Mouse (Mus musculus) MEL (cell line): Measurements from ENCODE around the gene Spata17. TPM values are rescaled to one million over a fixed set of nuclear protein-coding genes. Genes with fewer than 3 reads are reported as not detected.

Experiments
- DNase-seq: peaks from one replicate; pipeline ENCODE4 v3.0.0; 2011; ENCODE audit warnings: low read depth, low spot score
- H3K27ac ChIP-seq: 2 replicates; pipeline ENCODE4 v1.5.1; 2012; ENCODE audit warnings: low read depth, mild to moderate bottlenecking, control low read depth, low read length, moderate library complexity; ENCODE audit not compliant: control insufficient read depth
- H3K27me3 ChIP-seq, 2 experiments: fragments of 150-350 bp in 1 of 2; sonication (generic) in 1 of 2; 2 replicates each; pipeline ENCODE4 v1.6.1; 2012; ENCODE audit warnings: low read length in 2 of 2, mild to moderate bottlenecking in 2 of 2, improper control_type of control experiment in 1 of 2, moderate library complexity in 1 of 2; ENCODE audit not compliant: insufficient read depth in 2 of 2, control insufficient read depth in 1 of 2
- H3K36me3 ChIP-seq, 2 experiments: 2 replicates each; pipeline ENCODE4 v1.6.1; 2012 to 2014; ENCODE audit warnings: low read length in 2 of 2, improper control_type of control experiment in 1 of 2, inconsistent platforms in 1 of 2, mild to moderate bottlenecking in 1 of 2; ENCODE audit not compliant: insufficient read depth in 2 of 2, control insufficient read depth in 1 of 2
- H3K4me1 ChIP-seq, 2 experiments: fragments of 150-350 bp in 1 of 2; sonication (generic) in 1 of 2; 2 replicates each; pipeline ENCODE4 v1.6.1; 2012; ENCODE audit warnings: low read length in 2 of 2, improper control_type of control experiment in 1 of 2, mild to moderate bottlenecking in 1 of 2; ENCODE audit not compliant: insufficient read depth in 2 of 2, control insufficient read depth in 1 of 2
- H3K4me3 ChIP-seq, 2 experiments: fragments of 150-350 bp in 1 of 2; sonication (generic) in 1 of 2; 2 replicates each; pipeline ENCODE4 v1.5.1; 2012; ENCODE audit warnings: low read depth in 2 of 2, low read length in 2 of 2, mild to moderate bottlenecking in 2 of 2, moderate library complexity in 2 of 2, control low read depth in 1 of 2, improper control_type of control experiment in 1 of 2; ENCODE audit not compliant: control insufficient read depth in 1 of 2, insufficient read depth in 1 of 2
- H3K79me2 ChIP-seq: 2 replicates; pipeline ENCODE4 v1.6.1; 2012; ENCODE audit warnings: mild to moderate bottlenecking, low read length, moderate library complexity; ENCODE audit not compliant: control insufficient read depth, poor library complexity, insufficient read depth
- H3K9ac ChIP-seq: 2 replicates; pipeline ENCODE4 v1.6.1; 2012; ENCODE audit warnings: low read depth, mild to moderate bottlenecking, control low read depth, low read length, moderate library complexity; ENCODE audit not compliant: control insufficient read depth, poor library complexity, severe bottlenecking
- H3K9me3 ChIP-seq: fragments of 150-350 bp; sonication (generic); replicated peaks from 2 replicates; pipeline ENCODE4 v1.6.1; 2012; ENCODE audit warnings: mild to moderate bottlenecking, low read length, improper control_type of control experiment, moderate library complexity; ENCODE audit not compliant: insufficient read depth
- BHLHE40 ChIP-seq: IDR thresholded peaks from 2 replicates; pipeline ENCODE4 v1.6.1; 2012; ENCODE audit warnings: low read depth, mild to moderate bottlenecking, inconsistent platforms, low read length, improper control_type of control experiment, borderline replicate concordance
- CHD1 ChIP-seq: IDR thresholded peaks from 2 replicates; pipeline ENCODE4 v1.6.1; 2012; ENCODE audit warnings: low read depth, mild to moderate bottlenecking, inconsistent platforms, low read length, improper control_type of control experiment
- CHD2 ChIP-seq: IDR thresholded peaks from 2 replicates; pipeline ENCODE4 v1.6.1; 2011; ENCODE audit warnings: low read length, improper control_type of control experiment
- CTCF ChIP-seq, 3 experiments: IDR thresholded peaks in 2 of 3; conservative IDR thresholded peaks in 1 of 3; 2 replicates each; pipeline ENCODE4 v1.5.1; 2011 to 2012; ENCODE audit warnings: low read length in 3 of 3, low read depth in 2 of 3, mild to moderate bottlenecking in 2 of 3, improper control_type of control experiment in 1 of 3, inconsistent platforms in 1 of 3, mixed read lengths in 1 of 3, moderate library complexity in 1 of 3; ENCODE audit not compliant: control insufficient read depth in 1 of 3, insufficient read depth in 1 of 3, poor library complexity in 1 of 3, severe bottlenecking in 1 of 3
- E2F4 ChIP-seq: IDR thresholded peaks from 2 replicates; pipeline ENCODE4 v1.6.1; 2011; ENCODE audit warnings: low read depth, low read length, improper control_type of control experiment, borderline replicate concordance
- ELF1 ChIP-seq: IDR thresholded peaks from 2 replicates; pipeline ENCODE4 v1.6.1; 2014; ENCODE audit warnings: low read depth, mild to moderate bottlenecking, inconsistent platforms, low read length, improper control_type of control experiment, moderate library complexity
- ETS1 ChIP-seq: IDR thresholded peaks from 2 replicates; pipeline ENCODE4 v1.6.1; 2012; ENCODE audit warnings: low read depth, mild to moderate bottlenecking, inconsistent platforms, low read length, improper control_type of control experiment, moderate library complexity
- GATA1 ChIP-seq: IDR thresholded peaks from 2 replicates; pipeline ENCODE4 v1.6.1; 2011; ENCODE audit warnings: low read depth, low read length, improper control_type of control experiment
- JUND ChIP-seq: IDR thresholded peaks from 2 replicates; pipeline ENCODE4 v1.6.1; 2011; ENCODE audit warnings: low read depth, mild to moderate bottlenecking, improper control_type of control experiment, low read length
- MAFK ChIP-seq: IDR thresholded peaks from 2 replicates; pipeline ENCODE4 v1.6.1; 2011; ENCODE audit warnings: low read depth, mild to moderate bottlenecking, low read length, improper control_type of control experiment, borderline replicate concordance
- MAZ ChIP-seq: IDR thresholded peaks from 2 replicates; pipeline ENCODE4 v1.6.1; 2012; ENCODE audit warnings: low read depth, mild to moderate bottlenecking, inconsistent platforms, low read length, improper control_type of control experiment
- MEF2A ChIP-seq: IDR thresholded peaks from 2 replicates; pipeline ENCODE4 v1.6.1; 2014; ENCODE audit warnings: low read depth, mild to moderate bottlenecking, inconsistent platforms, low read length, improper control_type of control experiment; ENCODE audit not compliant: poor library complexity, insufficient replicate concordance, severe bottlenecking; ENCODE audit errors: extremely low read depth
- MXI1 ChIP-seq: IDR thresholded peaks from 2 replicates; pipeline ENCODE4 v1.6.1; 2011; ENCODE audit warnings: mild to moderate bottlenecking, low read depth, low read length, improper control_type of control experiment
- MYC ChIP-seq: IDR thresholded peaks from 2 replicates; pipeline ENCODE4 v1.6.1; 2011; ENCODE audit warnings: low read depth, mild to moderate bottlenecking, low read length, improper control_type of control experiment, moderate library complexity
- NRF1 ChIP-seq: IDR thresholded peaks from 2 replicates; pipeline ENCODE4 v1.6.1; 2014; ENCODE audit warnings: low read depth, mild to moderate bottlenecking, inconsistent platforms, low read length, improper control_type of control experiment, moderate library complexity; ENCODE audit not compliant: poor library complexity, insufficient read depth, severe bottlenecking
- POLR2AphosphoS2 ChIP-seq: IDR thresholded peaks from 2 replicates; pipeline ENCODE4 v1.6.1; 2011; ENCODE audit warnings: low read length, improper control_type of control experiment
- RAD21 ChIP-seq: IDR thresholded peaks from 2 replicates; pipeline ENCODE4 v1.6.1; 2011; ENCODE audit warnings: mild to moderate bottlenecking, low read depth, low read length, improper control_type of control experiment
- SIN3A ChIP-seq: IDR thresholded peaks from 2 replicates; pipeline ENCODE4 v1.6.1; 2012; ENCODE audit warnings: low read length, improper control_type of control experiment, inconsistent platforms
- SMC3 ChIP-seq: IDR thresholded peaks from 2 replicates; pipeline ENCODE4 v1.6.1; 2011; ENCODE audit warnings: low read depth, low read length, improper control_type of control experiment
- TAL1 ChIP-seq: IDR thresholded peaks from 2 replicates; pipeline ENCODE4 v1.6.1; 2012; ENCODE audit warnings: mild to moderate bottlenecking, inconsistent platforms, low read length, moderate library complexity, mixed read lengths
- TBP ChIP-seq: IDR thresholded peaks from 2 replicates; pipeline ENCODE4 v1.8.0; 2011; ENCODE audit warnings: low read depth, low read length, improper control_type of control experiment
- TCF12 ChIP-seq: IDR thresholded peaks from 2 replicates; pipeline ENCODE4 v1.6.1; 2014; ENCODE audit warnings: low read depth, mild to moderate bottlenecking, inconsistent platforms, low read length, improper control_type of control experiment, moderate library complexity
- USF2 ChIP-seq, 2 experiments: IDR thresholded peaks; 2 replicates each; pipeline ENCODE4 v1.6.1; 2011 to 2012; ENCODE audit warnings: improper control_type of control experiment in 2 of 2, low read length in 2 of 2, borderline replicate concordance in 1 of 2, inconsistent platforms in 1 of 2, low read depth in 1 of 2, mild to moderate bottlenecking in 1 of 2; ENCODE audit not compliant: insufficient read depth in 1 of 2
- ZMIZ1 ChIP-seq: IDR thresholded peaks from 2 replicates; pipeline ENCODE4 v1.6.1; 2012; ENCODE audit warnings: low read depth, mild to moderate bottlenecking, inconsistent platforms, low read length, improper control_type of control experiment, moderate library complexity
- polyA plus RNA-seq, 2 experiments: library from polyadenylated mRNA; stranded (reverse) in 1 of 2; unstranded in 1 of 2; fragments of >175 nt in 1 of 2; fragments of >200 nt in 1 of 2; gene quantifications; 2 replicates each; pipeline versions ENCODE4 v1.2.1 to v1.2.4; 2012; ENCODE audit warnings: low replicate concordance in 2 of 2, low read depth in 1 of 2; ENCODE audit not compliant: insufficient read length in 2 of 2, insufficient read depth in 1 of 2, missing spikeins in 1 of 2
- total RNA-seq: library from RNA; depleted of rRNA; stranded (reverse); fragments of 300-350 nt; gene quantifications from 2 replicates; pipeline ENCODE4 v1.2.3, GENCODE M21; 2012

Spata17 gene
- total and polyA plus RNA-seq, 3 experiments, result 0.13 TPM; not detected in 2

GRCm38 (mm10) chr1:187236296-187236695, 21.0 kb upstream of the Spata17 start:
- H3K4me3 ChIP-seq, result no peak overlapping the region
- no peaks in the 10 kb centered on the region for H3K27me3 ChIP-seq
- no peak for TF ChIP-seq CHD1
- TF ChIP-seq TCF12, result no peak
- no peak for TF ChIP-seq POLR2AphosphoS2
- no peak for TF ChIP-seq CHD2
- no peak for TF ChIP-seq CTCF (IDR thresholded peaks at IDR 0.05 in 2 of 3, conservative IDR thresholded peaks at IDR 0.05 in 1 of 3; ENCODE audit: control insufficient read depth in 1 of 3, insufficient read depth in 1 of 3, low read depth in 2 of 3, low read length in 3 of 3, poor library complexity in 1 of 3, severe bottlenecking in 1 of 3)
- TF ChIP-seq MEF2A, result no peak
- no peak for TF ChIP-seq TBP
- no peak for TF ChIP-seq ZMIZ1
- no peak for TF ChIP-seq E2F4
- no peak for TF ChIP-seq MXI1
- H3K36me3 ChIP-seq, result peaks cover 2 to 5% of the 10 kb centered on the region in 2 experiments
- no peak for DNase-seq
- H3K9ac ChIP-seq, result no peak overlapping the region
- no peak overlapping the region for H3K27ac ChIP-seq
- H3K79me2 ChIP-seq, result no peaks in the 10 kb centered on the region
- H3K9me3 ChIP-seq, result no peaks in the 10 kb centered on the region
- no peaks in the 10 kb centered on the region for H3K4me1 ChIP-seq

- no peaks in the 10 kb centered on the region for H3K27me3 ChIP-seq
- H3K4me1 ChIP-seq, result no peaks in the 10 kb centered on the region
- no peak for TF ChIP-seq RAD21
- no peak for TF ChIP-seq USF2 (IDR thresholded peaks at IDR 0.05; ENCODE audit: borderline replicate concordance in 1 of 2, insufficient read depth in 1 of 2, low read depth in 1 of 2, low read length in 2 of 2)
- no peak for TF ChIP-seq NRF1
- TF ChIP-seq MAFK, result no peak
- TF ChIP-seq ELF1, result no peak
- TF ChIP-seq MAZ, result no peak
- TF ChIP-seq JUND, result no peak
- no peak for TF ChIP-seq SMC3
- no peak for TF ChIP-seq SIN3A
- no peak for TF ChIP-seq GATA1
- TF ChIP-seq BHLHE40, result no peak
- no peak for TF ChIP-seq ETS1
- no peak for TF ChIP-seq E2F4
- no peak for TF ChIP-seq TAL1
- no peak for TF ChIP-seq MYC
- H3K9me3 ChIP-seq, result no peaks in the 10 kb centered on the region
- no peaks in the 10 kb centered on the region for H3K79me2 ChIP-seq
- no peak overlapping the region for H3K9ac ChIP-seq
- H3K36me3 ChIP-seq, result peaks cover 2 to 5% of the 10 kb centered on the region in 2 experiments
- H3K4me3 ChIP-seq, result no peak overlapping the region
- no peak overlapping the region for H3K27ac ChIP-seq
- no peak for DNase-seq
Measured at GRCm38 (mm10) chr1:187235161-187235560, 19.9 kb upstream of the Spata17 start.
